Mouse (Mus musculus): ENCODE results near the gene Gjb3.
A peak's percentile ranks its signal among the peaks of the same experiment; 100 is the strongest.

Gene Gjb3

DNA sequence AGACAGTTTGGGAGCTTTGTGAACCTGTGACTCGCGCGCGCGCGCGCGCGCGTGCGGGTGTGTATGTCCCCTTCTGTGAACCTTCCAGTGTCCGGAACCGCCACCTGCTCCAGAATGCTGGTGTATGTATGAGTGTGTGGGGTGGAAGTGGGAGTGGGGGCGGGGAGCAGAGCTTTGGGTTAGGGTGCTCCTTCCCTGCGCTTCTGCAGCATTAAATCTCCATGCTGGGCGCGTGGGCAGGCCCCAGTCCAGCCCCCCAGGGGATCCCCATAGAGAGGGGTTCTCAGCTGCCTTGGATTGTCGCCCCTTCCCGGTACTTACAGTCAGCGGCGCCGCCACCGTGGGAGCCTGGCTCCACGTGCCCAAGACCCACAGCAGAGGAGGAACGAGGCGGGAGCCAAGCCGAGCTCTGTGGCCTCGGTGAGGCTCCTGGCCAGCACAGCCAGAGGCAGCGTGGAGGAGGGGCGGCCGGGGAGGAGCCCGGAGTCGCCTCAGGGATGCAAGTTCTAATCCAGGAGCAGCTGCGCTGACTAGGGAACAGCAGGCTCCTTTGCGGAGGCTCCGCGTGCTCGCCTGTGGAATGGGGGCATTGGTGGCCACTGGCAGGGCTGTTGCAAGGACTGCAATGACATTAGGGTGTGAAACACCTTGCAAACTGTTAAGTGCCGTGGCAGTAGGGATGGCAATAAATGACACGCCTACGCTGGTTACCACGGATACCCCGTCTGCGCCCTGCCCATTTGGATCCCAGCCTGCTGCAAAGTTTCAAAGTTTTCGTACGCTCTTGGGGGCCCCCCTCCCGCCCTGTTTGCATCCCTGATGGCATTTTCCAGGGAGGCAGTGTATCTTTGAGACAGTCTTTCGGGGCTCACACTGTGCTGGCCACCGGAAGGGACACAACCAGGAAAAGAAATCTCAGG is at the start of gene Gjb3:
Gjb3 (minus strand) TSS at position 664 of the 920 bp plus-strand sequence.
- peak; percentile 48 for DNase-seq (ENCODE audit: inconsistent ontology term)

DNA sequence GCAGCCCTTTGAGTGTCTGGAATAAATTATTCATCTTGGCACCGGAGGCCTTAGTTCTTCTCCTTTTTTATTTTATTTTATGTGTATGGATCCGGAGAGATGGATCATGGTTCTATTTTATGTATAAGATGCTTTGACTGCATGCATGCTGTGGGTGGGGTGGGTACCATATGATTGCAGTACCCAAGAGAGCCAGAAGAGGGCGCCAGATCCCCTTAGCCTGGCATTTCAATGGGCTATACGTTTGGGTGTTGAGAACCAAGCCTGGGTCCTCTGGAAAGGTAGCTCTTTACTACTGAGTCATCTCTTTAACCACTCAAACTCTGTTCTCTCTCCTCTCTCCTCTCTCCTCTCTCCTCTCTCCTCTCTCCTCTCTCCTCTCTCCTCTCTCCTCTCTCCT is 46.7 kb upstream of the Gjb3 start:
- DNase-seq (ENCODE audit: inconsistent ontology term): no peak

DNA sequence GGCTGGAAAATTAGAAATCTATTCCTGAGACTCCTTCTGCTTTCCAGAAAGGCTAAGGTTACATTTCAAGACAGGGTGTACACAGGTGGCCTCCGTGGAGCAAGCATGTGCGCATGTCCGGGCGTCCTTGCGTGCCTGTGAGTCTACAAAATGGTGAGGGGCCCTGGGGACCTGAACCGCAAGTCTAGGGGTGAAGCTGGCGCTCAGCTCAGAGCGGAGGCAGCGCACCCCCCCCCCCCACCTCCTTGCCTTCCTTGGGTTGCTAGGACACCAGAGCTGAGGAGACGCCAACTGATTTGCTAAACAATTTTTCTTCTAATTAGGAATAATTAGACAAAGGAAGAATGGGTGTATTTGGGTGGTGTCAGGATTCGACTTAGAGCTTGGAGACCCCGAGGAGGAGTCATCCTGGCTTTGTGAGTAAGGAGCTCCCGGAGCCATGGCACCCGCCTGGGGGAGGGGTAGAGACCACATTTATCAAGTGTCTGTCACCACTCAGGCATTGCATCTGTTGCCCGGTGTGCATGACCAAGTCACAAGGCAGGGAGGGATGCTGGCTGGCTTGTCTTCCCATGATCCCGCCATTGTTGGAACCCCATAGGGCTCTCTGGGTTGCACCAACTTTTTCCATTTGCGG is 45.0 kb upstream of the Gjb3 start:
- DNase-seq (ENCODE audit: inconsistent ontology term): no peak

DNA sequence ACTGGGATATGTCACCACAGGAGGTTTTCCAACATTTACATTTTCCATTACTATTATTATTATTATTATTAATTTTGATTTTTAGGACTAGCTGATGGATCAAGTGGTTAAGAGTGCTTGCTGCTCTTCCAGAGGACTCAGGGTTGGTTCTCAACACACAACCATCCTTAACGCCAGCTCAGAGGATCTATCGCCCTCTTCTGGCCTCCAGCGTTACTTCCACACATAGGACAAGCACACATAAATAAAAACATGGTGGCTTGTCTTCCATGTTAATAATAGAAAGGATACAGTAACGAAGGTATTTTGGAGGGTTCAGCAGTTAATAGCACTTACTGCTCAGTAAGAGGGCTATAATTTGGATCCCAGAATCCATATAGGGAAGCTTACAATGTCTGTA is 44.0 kb upstream of the Gjb3 start:
- no peak for DNase-seq (ENCODE audit: inconsistent ontology term)

DNA sequence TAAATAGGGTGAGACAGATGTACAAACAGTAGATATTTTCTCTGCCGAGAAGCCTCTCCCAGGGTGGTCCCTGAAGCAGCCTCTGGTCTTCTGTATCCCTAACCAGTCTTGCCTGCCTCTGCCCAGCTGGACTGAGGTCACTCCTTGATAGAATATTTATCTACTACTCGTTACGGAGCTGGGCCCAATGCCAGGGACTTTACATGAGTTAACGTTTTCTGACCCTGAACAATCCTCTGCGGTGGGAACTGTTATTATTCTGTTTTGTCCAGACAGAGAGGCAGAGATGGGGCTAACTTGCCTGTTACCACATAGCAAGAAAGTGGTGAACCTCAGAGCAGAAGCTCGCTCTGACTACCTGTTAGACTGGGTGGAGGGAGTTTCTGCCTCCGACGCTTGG is 42.8 kb upstream of the Gjb3 start:
- DNase-seq (ENCODE audit: inconsistent ontology term): no peak

DNA sequence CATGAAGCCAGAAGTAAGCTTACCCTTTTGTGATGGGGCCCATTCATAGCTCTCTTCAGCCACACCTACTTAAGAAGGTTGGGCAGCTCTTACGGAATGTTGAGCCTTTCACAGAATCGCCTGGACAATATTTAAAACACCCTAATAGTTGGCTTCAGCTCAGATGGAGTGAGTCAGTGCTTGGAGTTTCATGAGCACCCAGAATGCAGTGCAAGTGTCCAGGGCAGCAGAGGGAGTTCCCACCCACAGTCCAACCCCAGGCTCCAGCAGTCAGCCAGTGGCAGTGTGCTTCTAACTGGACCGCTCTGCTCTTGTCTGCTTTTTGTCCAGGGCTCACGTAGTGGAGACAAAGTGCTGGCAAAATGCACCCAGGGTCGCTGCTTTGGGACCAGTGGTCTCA is 40.9 kb upstream of the Gjb3 start:
- peak; percentile 62 for DNase-seq (ENCODE audit: inconsistent ontology term)

GRCm38 (mm10) chr4:127370447-127370846 is 39.8 kb upstream of the Gjb3 start:
- no peak for DNase-seq (ENCODE audit: inconsistent ontology term)

DNA sequence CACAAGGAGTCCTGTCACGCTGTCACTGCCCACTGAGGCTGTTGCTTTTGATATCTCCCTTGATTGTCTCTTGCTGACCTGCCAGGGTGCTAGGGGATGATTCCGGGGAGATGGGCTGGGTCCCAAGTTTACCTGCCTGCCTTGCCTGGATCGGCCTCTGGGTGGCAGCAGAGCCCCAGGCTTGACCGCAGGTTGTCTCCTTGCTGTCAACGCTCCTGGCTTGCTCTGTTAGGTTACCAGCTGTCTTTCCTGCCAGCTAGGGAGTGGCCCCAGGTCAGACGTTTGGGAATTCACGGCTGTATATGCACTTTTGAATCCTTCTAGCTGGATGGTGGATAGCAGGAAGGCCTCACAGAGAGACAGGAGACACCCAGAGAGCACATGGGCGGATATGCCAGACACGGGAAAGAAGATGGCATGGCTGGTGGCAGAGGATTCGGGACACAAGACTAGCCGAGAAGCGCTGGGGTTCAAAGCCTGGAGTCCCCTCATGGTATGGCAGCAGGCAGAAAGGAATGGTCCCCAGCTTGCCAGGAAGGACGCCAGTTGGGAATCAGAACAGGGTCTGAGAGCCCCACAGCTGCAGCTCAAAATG is 37.8 kb upstream of the Gjb3 start:
- DNase-seq (ENCODE audit: inconsistent ontology term): peak; percentile 78

- DNase-seq (ENCODE audit: inconsistent ontology term): no peak
Measured at GRCm38 (mm10) chr4:127365834-127366233, 35.2 kb upstream of the Gjb3 start.

DNA sequence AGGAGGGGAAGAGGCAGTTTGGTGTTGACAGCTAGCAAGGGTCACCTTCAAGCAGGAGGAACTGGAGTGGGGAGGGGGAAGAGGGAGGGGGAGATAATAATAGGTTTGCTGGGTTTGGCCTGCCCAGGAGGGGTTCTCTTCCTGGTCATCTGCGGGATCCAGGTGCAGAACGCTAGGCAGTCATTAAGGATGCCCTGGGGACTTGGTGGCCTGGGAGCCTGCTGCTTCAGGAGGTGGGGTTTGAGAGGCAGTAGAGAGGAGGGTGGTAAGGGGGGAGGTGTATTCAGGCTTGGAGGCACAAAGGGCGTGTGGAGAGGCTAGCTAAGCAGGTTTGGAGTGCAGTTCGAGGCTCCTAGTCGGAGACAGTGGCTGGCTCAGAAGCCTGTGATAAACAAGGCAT is 34.8 kb upstream of the Gjb3 start:
- DNase-seq (ENCODE audit: inconsistent ontology term): no peak

- no peak for DNase-seq (ENCODE audit: inconsistent ontology term)
Measured at GRCm38 (mm10) chr4:127364431-127364830, 33.8 kb upstream of the Gjb3 start.

DNA sequence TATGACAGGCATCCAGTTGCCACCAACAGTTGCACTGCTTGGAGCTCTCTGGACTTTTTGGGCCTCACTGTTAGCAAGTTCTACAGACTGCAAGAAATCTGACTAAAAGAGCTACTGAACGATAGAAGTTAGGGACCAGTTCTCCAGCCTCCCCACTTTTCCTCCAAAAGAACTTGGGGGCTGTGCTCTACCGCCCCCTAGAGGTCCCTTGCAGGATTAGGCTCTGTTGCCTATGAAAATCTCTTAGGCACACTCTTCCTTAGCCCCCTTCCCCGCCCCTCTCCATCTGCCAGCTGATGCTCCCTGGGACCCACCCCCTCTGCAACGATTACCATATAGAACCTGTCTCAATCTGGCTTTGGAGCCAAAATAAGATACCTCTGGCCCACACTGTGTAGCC is 32.7 kb upstream of the Gjb3 start:
- DNase-seq (ENCODE audit: inconsistent ontology term): no peak

- no peak for DNase-seq (ENCODE audit: inconsistent ontology term)
Measured at GRCm38 (mm10) chr4:127362520-127362919, 31.9 kb upstream of the Gjb3 start.

DNA sequence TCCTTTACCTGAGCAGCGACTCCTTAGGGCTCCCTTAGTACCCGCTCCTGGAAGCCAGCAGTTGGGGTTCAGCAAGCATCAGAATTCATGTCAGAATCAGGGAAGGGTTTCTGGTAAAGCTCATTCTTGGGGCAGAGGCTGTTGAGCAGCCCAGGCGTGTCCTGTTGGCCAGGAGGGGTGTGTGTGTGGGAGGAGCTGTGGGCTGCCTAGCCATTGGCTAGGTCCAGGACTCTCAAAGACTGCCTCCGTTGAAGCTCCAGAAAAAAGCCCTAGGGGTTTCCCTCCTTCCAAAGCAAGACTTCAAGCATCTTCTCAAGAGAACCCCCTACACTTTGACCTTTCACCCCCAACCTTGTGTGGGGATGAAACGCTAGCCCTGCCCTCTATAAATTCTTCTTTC is 27.4 kb upstream of the Gjb3 start, which contains the start of gene Gjb5:
Gjb5 (minus strand) TSS at position 164 of the 400 bp plus-strand sequence.
- DNase-seq (ENCODE audit: inconsistent ontology term): no peak

- DNase-seq (ENCODE audit: inconsistent ontology term): peak; percentile 75
Measured at GRCm38 (mm10) chr4:127354506-127355485, 24.2 kb upstream of the Gjb3 start.

- DNase-seq (ENCODE audit: inconsistent ontology term): peak; percentile 41
Measured at GRCm38 (mm10) chr4:127353951-127354438, 23.4 kb upstream of the Gjb3 start, which contains the start of gene Gjb4. Gjb4 (minus strand) TSS chr4:127354081.

DNA sequence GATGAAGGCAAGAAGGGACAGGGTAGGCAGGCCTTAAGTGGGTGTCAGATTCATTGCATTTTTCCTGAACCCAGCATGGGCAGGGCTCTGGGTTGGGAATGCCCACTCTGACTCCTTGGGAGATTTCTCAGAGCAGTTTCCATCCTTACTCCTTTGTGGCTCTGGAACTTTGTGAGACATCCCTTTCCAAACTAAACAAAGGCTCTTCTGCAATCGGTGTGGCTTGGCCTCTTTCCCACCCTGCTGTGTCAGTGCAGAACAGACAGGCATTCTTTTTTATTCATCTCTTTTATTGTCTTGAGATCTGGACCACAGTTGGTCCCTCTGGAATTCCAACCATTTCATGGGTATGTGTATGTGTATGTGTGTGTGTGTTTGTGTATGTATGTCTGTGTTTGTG is 21.9 kb upstream of the Gjb3 start:
- peak; percentile 93 for DNase-seq (ENCODE audit: inconsistent ontology term)

DNA sequence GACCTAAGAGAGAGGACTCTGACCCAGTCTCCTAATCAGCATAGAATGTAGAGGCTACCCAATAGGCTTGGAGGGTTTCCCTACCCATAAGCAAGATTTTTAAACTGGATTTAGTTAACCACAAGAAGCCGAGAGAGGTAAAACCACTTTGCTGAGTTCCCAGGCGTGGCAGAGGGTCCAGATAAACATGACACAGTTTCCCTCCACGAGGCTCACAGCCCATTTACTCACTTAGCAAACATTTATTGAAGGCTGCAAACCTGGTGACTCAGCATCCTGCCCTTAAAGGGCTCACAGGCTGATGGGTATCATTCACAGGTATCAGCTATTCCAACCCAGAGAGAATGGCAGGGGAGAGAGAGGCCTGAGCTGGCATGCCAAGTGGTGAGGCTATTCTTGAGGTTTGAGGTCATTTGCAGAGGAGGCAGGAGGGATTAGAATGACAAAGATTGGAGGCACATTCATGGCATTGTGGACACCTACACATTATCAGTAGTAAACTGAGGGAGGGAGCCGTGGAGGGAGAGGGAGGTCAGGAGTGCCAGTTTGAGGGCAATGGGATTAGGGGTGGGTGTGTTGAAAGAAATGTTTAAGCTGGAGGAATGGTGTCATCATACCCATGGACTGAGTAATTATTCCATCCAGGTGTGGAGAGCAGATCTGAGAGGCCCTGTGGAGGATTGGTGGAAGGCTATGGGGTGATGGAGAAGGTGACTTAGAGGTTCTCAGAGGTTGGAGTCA is 19.1 kb upstream of the Gjb3 start:
- DNase-seq (ENCODE audit: inconsistent ontology term): peak; percentile 40

GRCm38 (mm10) chr4:127345000-127345399 is 14.4 kb upstream of the Gjb3 start:
- no peak for DNase-seq (ENCODE audit: inconsistent ontology term)

GRCm38 (mm10) chr4:127341372-127341771 is 10.7 kb upstream of the Gjb3 start:
- DNase-seq (ENCODE audit: inconsistent ontology term): no peak

All from Muller cell, postnatal 12 days (primary cell).